Mouse (Mus musculus) bone marrow macrophage, adult 2 months (primary cell): ENCODE data around the gene Strn4. TPM values are rescaled to one million over a fixed set of nuclear protein-coding genes. Genes with fewer than 3 reads are reported as not detected.

Experiments used
- H3K27ac ChIP-seq: 2 replicates; pipeline ENCODE4 v1.5.1; 2012; ENCODE audit warnings: low read depth, low read length; ENCODE audit not compliant: insufficient read depth
- H3K4me1 ChIP-seq: 2 replicates; pipeline ENCODE4 v1.6.1; 2012; ENCODE audit warnings: low read length; ENCODE audit not compliant: control insufficient read depth, insufficient read depth
- H3K4me3 ChIP-seq: 2 replicates; pipeline ENCODE4 v1.5.1; 2012; ENCODE audit warnings: mild to moderate bottlenecking, low read length, moderate library complexity; ENCODE audit not compliant: insufficient read depth
- CTCF ChIP-seq: IDR thresholded peaks from 2 replicates; pipeline ENCODE4 v1.5.1; 2012; ENCODE audit warnings: low read depth, mild to moderate bottlenecking, low read length, moderate library complexity
- POLR2A ChIP-seq: IDR thresholded peaks from 2 replicates; pipeline ENCODE4 v1.6.1; 2012; ENCODE audit warnings: mild to moderate bottlenecking, low read depth, low read length, borderline replicate concordance
- polyA plus RNA-seq: library from polyadenylated mRNA; stranded (reverse); fragments of >200 nt; gene quantifications from 2 replicates; pipeline ENCODE4 v1.2.4, GENCODE M21; 2012; ENCODE audit not compliant: missing spikeins, insufficient read depth, insufficient read length

Gene Strn4
- polyA plus RNA-seq, 1 experiment, result 56.6 TPM

GRCm38 (mm10) chr7:16784498-16784976 lies 31.2 kb upstream of the Strn4 start:
- Histone ChIP-seq H3K4me3 (peak overlapping the region; percentile 91), H3K4me1 (peaks cover 13% of the 10 kb centered on the region), H3K27ac (peak overlapping the region; percentile 3; the same call in 1 of the 2 replicates)
- TF ChIP-seq CTCF, result no peak
- TF ChIP-seq POLR2A, result no peak

DNA sequence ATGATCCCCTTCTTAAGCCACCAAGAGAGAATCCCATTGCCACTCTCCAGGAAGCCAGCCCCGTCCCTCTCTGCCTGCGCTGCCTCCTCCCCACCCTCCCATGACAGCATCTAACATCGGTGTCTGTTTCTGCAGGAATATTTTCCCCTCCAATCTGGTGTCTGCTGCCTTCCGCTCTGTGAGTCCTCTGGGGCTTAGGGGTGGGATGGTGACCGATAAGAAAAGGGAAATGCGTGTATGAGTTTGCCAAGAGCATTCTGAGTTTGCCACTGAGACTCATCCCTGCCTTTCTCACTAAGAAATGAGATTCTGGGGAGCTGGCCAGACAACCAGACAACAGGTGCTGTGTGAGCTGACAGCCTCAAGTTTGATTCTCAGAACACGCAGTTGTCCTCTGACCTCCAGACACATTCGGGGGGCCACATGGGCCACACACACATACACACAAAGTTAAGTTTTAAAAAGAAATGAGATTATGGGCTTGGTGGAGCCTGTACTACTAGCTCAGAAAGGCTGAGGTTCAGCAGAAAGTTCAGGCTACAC lies 30.1 kb upstream of the Strn4 start:
- TF ChIP-seq POLR2A, result no peak
- no peak for TF ChIP-seq CTCF
- peaks cover 12% of the 10 kb centered on the region for H3K4me1 ChIP-seq
- H3K27ac ChIP-seq, result no peak overlapping the region
- H3K4me3 ChIP-seq, result no peak overlapping the region

DNA sequence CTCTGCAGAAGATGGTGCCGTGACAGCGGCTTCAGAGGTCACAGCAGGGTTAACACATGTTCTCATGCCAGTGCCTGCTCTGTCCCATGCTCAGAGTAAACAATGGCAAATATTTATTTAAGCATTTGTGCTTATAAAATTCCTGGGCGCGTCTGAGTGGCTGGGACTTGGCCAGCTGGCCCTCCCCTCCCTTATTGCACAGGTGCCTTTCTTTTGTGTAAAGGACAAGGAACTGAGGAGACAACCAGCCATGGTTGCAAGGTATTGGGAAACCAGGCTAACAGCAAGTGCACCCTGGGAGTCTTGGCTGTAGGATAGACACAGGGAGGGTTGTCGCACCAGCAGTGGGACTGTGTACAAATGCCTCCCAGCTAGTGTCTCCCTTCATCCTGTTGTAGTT lies 23.4 kb upstream of the Strn4 start:
- Histone ChIP-seq H3K4me1 (no peaks in the 10 kb centered on the region), H3K4me3 (no peak overlapping the region), H3K27ac (no peak overlapping the region)
- TF ChIP-seq CTCF (no peak), POLR2A (no peak)

DNA sequence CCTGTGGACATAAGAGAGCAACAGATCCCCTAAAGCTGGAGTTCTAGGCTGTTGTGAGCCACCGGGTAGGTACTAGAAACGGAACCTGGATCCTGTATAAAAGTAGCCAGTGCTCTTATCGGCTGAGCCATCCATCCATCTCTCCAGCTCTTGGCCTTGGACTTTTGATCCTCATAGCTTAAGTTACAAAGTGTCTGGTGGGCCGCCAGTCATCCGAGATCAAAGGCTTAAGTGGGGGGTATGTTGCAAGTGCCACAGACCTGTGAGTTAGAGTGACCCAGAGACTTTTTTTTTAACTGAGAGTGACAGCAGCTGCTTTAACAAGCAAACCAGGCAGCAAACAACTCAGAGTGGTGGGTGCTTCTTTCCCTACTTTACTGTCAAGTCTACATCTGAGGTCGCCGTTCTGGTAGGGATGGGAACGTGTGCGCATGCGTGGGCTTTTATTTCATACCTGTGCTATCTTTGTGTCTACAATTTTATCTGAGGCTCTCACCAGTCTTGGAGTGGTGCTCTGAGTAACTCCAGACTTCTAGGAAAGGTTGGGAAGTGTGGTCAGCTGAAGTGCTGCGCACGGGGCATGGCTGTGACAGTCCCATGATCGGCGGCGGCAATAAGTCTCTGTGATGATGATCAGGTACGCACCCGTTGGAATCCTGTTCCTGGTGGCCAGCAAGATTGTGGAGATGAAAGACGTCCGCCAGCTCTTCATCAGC lies 22.5 kb upstream of the Strn4 start:
- no peak overlapping the region for H3K27ac ChIP-seq
- no peaks in the 10 kb centered on the region for H3K4me1 ChIP-seq
- TF ChIP-seq CTCF, result no peak
- no peak for TF ChIP-seq POLR2A
- no peak overlapping the region for H3K4me3 ChIP-seq

GRCm38 (mm10) chr7:16794886-16795285 lies 20.8 kb upstream of the Strn4 start:
- TF ChIP-seq POLR2A (no peak), CTCF (no peak)
- H3K4me1 ChIP-seq, result no peaks in the 10 kb centered on the region

GRCm38 (mm10) chr7:16804409-16805028 lies 11.2 kb upstream of the Strn4 start:
- TF ChIP-seq POLR2A (no peak), CTCF (peak; percentile 69)
- Histone ChIP-seq H3K27ac (no peak overlapping the region), H3K4me1 (no peaks in the 10 kb centered on the region), H3K4me3 (no peak overlapping the region)

More at GRCm38 (mm10) chr7:16794886-16795285, 20.8 kb upstream of the Strn4 start:
- Histone ChIP-seq H3K4me3 (no peak overlapping the region), H3K27ac (no peak overlapping the region)

- TF ChIP-seq CTCF (peak; percentile 52; the same call in 1 of the 2 replicates), POLR2A (no peak)
Observed at GRCm38 (mm10) chr7:16807936-16808335, 7.8 kb upstream of the Strn4 start.

DNA sequence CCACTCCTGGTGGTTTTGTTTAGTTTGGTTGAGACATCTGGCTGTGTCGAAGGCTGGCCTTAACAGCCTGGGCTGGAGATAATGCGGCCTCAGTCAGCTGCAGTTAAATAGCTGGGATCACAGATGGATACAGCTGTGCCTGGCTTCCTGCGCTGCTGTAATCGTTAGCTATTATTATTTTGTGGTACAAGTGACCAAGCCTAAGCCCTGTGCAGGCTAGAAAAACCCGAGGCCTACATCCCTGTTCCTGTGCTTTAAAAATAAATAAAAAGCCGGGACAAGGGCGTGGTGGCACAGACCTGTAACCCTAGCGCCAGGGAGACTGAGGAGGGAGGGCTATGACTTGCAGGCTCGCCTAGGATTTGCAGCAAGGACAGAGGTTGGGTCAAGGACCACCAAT lies 7.0 kb upstream of the Strn4 start:
- TF ChIP-seq CTCF (no peak), POLR2A (no peak)
- no peak overlapping the region for H3K27ac ChIP-seq
- H3K4me1 ChIP-seq, result no peaks in the 10 kb centered on the region
- no peak overlapping the region for H3K4me3 ChIP-seq

More at GRCm38 (mm10) chr7:16807936-16808335, 7.8 kb upstream of the Strn4 start:
- no peaks in the 10 kb centered on the region for H3K4me1 ChIP-seq
- H3K27ac ChIP-seq, result no peak overlapping the region
- H3K4me3 ChIP-seq, result no peak overlapping the region

GRCm38 (mm10) chr7:16809739-16810138 lies 6.0 kb upstream of the Strn4 start:
- TF ChIP-seq POLR2A (no peak), CTCF (peak; percentile 56)
- H3K4me3 ChIP-seq, result no peak overlapping the region
- H3K27ac ChIP-seq, result no peak overlapping the region
- no peaks in the 10 kb centered on the region for H3K4me1 ChIP-seq
